Mouse (Mus musculus): ENCODE results near the gene Ncam1.

The Ncam1 gene

DNA sequence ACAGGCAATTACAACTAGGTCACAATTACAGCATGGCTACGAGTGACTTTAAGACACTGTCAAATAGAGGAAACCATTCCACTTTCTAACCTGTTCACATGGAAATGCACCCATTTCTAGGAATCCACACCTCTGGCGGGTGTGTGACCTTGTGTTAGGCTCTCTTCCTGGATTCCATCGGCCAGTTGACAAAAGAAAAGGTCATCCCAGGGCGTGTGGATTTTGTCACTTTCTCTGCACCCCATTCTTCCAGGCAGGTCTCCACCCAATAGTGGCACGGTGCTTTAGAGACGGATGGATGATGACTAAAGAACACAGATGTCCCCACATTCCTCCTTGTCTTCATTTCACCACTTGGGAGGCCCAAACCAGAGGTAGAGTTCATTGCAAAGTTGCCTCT lies 47.3 kb downstream of the Ncam1 start:
- no peak for DNase-seq

DNA sequence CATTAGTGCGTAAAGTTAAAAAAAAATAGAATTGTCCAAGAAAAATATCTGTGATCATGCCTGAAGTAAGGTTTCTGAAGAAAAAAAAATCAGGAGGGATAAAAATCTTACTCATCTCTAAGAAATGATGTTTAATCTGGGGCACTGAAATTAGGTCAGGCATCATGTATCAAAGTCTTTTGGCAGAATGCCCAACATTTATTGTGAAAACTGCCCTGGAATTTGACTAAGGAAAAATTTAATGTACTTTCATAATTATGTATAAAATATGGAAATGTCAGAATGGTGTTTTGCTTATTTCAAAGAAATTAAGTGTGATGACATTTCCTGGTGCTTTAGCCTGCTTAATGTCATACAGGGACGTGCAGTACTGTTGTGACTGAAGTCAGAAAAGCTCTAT lies 52.5 kb downstream of the Ncam1 start:
- DNase-seq = no peak

DNA sequence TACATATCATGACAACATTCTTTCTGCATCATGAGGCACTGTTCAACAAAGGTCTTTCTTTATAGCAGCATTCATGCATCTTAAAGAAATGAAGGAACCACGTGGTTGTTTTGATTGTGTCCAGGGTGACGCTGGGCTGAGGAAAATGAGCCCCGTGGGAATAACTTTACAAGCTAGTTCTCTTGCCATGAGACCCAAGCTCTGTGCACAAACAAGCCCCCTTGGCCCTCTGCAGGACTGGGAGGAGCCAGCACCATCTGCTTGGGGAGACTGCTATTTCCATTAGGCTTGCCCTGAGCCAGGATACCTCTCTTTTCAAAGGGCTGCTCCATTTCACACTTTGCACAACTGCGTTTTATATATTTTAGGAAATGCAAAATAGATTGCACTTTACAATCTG lies 53.0 kb downstream of the Ncam1 start:
- DNase-seq = no peak

DNA sequence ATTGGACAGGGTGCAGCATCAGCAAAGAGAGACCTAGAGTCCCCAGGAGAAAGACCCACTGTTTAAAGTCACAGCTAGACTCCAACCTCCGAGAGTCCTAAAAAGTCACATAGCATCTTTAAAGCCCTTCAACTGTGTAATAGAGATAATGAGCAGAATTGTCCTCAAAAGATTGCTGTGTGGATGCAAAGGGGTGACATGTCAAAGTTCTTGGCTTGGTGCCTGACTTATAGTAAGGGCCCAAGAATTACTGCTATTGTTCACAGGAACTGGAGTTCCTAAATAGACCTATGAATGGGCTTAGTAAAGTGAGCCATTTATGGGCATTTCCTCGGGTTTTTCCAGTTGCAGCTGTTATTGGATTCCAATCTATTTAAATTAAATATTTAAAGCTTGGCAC lies 54.4 kb downstream of the Ncam1 start:
- DNase-seq = no peak

DNA sequence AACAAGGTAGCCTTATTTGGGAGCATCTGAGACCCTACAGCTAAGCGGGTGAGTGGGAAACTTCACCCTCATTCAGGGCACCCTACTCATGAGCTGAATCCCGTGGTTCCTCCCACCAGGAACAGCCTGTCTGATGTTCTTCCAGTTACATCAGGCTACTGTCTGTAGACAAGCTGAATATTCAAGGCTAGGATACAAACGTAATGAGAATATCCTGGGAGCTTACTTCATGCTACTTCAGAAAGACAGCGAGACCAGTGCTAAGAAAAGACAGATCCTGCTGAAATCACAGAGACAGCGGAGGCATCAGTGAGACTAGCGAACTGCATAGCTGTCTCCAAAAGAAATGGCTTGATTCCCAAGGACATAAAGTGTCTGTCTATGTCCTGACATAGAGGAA lies 58.8 kb downstream of the Ncam1 start:
- DNase-seq = no peak

DNA sequence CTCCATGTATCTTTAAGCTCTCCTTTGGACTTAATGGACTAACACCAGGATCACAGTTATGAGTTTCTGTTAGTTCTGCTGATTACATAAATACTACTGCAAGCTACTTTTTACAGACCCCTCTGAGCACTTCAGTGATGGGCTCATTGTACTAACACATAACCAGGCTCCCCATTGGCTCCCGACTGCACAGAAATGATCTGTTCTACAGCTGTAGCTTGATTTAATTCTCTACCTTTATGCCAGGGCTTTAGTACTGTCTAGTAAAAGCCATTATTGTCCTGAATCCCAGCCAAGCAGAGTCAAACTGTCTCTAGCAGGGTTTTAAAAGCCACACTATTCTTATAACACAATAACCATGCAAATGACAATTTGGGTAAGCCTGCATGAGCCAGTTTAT lies 60.2 kb downstream of the Ncam1 start:
- no peak for DNase-seq

DNA sequence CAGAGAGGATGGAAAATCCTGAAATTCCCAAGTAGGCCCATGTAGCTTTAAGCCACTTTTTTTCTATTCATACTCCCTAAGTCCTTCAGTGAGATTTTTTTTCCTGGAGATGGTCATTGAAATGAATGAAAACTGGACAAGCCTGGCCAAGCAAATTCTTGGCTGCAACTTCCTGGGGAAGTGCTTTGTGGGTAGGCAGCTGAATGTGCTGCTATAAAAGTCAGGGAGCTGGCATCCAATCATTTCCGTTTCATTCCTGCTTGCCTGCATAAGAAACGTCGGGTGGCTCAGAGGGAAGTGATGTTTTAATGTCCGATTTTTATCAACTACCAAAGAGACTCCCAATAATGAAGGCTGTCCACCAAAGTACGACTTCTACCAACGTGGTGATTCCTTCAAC lies 61.6 kb downstream of the Ncam1 start:
- DNase-seq = no peak

DNA sequence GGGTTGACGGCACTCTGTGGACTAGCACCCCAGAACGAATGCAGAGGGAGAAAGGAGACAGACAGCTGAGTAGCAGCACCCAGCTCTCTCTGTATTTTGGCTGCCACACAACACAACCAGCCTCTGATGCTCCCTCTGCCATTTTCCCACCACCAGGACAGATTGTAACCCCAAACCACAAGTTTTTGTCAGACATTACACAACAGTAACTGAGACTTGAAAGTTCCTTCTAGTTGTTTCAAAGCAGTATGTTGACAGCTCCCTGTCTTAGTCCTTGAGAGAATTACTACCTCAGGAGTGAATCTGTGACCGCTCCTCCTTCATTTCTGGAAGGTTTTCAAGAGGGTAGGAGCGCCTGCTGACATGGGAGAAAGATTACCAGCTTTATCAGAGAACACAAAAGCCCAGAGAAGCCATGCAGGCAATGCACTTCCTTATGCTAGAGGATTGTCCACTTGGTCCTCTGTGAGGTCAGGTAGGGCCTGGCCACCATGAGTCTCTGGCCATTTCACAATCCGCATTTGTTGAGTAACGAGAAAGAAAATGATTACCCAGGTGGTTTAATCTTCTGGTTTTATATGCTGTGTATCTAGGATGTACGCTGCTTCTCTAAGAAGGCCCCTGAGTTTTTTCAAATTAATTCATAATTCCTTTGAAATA lies 64.2 kb downstream of the Ncam1 start:
- no peak for DNase-seq

DNA sequence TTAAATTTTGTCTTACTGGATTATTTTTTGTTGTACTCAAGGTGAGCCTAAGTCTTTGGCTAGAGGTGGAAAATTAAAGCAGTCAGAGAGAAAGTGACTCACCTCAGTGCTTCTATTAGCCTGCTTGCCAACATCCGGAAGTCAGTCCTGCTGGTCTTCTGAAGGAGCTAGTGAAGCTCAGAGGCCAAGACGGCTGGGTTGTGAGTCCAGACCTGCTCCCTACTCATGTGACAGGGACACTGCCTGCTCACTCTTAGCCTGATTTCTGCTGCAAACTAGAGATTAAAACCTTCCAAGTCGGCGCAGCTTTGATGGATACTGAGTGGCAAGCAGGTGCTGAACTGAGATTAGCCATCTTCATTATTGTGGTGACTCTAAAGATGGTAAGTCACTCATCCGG lies 65.0 kb downstream of the Ncam1 start:
- DNase-seq = no peak

DNA sequence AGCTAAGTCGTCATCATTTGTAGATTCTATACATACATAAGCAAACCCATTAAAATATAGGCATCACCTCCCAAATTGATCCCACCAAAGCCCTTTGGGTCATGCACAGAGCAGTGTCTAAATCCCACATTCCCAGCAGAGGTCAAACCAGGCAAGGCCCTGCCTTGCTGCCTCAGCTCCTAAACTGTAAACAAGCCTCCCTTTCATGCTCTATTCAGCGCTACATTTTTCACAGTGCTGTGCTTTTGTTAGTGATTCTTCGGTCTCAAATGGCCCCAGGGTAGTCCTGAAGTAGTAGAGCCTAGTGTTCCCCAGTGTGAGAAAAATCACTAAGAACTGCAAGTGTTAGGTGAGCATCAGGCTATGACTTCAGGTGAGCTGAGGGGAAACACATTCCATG lies 69.2 kb downstream of the Ncam1 start:
- DNase-seq = no peak

DNA sequence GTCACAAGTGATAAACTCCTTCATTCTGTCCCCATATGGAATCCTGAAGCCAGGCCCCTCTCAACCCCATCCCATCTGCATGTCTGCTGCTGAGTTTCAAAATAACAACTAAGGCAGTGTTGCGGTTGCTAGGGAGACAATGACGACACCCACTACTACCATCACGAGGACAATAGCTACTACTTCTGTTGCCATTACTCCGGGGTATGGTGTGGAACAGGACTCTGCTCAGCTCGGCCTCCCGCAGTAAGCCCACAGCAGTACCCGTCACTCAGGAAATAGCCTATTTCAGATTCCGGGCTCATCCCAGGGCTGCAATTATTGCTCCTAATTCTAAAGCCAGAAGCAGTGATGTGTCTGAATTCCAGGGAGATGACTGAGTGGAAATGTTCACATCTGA lies 70.5 kb downstream of the Ncam1 start:
- DNase-seq = peak; percentile 72

DNA sequence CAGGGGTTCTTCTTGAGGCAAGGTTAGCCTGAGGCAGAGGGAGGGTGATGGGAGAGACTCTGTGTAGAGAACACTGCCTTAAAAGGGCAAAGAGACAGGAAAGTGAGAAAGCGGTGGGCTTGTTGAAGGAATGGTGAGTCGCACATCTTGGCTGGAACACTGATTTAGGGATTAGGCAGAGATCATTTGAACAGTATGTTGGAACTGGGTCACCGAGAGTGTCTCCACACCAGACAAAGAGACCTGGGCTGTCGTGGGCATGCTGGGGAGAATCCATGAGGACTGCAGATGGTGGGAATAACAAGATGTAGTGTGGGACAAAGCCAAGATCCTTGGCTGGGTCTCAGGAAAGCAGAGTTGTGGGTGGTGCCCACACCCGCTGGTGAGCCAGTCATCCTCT lies 76.0 kb downstream of the Ncam1 start:
- DNase-seq = peak; percentile 61

DNA sequence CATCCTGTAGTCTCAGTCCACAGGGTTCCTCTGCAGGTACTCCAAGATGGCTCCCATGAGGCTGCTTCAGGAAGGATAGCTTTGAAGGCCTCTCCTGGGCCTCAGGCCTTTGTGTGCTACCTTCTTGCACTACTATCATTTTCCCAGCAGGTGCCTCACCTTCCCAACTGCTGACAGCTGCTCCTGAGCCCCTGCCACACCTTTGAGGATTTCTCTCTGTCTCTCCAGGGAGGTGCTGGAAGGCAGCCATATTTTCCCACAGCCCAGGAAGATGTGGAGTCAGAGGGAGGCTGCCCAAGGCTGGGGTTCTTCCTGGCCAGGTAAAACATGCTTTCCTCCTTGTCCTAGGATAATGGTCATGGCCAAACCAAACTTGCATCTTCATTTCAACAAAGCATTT lies 83.6 kb downstream of the Ncam1 start:
- DNase-seq = no peak

DNA sequence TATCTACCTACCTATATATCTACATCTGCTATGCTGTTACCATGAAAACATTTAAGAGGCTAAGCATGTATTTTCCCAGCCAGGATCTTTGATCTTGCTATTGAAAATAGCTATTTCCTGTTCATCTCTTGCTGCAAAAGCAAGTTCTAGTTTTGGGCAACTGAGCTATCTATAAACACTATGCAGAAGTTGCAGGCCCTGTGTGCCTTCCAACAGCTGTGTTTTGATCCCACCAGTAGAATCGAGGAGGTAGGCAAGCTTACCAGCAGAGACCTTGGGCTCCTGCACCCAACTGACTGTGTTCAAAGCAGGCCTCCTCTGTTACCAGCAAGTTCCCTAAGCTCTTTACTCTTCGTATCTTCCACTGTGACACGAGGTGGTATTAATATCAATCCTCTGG lies 84.6 kb downstream of the Ncam1 start:
- DNase-seq = no peak

DNA sequence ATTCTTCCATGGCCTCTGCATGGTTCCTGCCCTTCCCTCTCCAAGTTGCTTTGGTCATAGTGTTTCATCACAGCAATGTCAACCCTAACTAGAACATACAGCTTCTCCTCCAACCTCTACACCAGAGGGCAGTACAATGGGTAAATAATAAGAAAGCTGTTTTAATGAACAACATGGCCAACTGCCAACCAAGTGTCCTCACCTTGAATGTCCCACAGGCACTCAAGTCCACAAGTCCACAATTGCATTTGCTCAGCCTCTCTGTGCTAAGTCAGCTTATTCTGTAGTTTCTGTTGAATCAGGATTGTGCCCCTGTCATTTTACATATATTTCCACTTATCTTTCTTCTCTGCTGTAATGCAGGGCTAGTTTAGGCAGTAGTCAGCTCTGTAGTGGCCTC lies 91.1 kb downstream of the Ncam1 start:
- DNase-seq = no peak

DNA sequence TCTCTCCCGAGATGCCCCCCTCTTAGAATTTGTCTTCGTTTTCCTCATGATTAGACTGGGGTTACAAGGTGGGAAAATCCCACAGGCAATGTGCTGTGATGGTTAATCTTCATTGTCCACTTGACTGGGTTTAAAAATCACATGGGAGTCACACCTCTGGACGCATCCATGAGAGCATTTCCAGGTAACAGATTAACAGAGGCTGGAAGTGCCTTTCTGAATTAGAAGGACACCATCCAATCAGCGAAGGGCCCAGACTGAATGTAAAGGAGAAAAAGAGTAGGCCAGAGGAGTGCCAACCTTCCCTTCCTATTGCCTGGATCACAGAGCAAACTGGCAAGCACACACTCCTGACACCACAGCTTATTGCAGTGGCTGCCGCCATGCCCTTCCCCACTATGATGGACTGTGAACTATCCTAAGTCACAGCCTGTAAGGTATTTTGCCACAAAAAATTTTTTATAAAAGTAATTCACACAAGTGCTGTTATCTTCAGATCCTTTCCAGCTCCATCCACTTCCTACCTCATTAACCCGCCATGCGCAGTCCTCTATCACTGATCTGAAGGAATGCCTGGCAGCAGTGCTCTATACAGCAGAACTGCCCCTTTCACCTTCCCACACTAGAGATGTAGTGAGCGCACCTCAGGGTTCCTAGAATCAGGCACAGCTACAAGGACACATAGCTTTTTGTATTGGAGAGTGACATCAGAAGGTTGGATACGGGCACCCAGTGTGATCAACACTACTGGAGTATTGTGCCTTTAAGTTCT lies 94.3 kb downstream of the Ncam1 start:
- no peak for DNase-seq

DNA sequence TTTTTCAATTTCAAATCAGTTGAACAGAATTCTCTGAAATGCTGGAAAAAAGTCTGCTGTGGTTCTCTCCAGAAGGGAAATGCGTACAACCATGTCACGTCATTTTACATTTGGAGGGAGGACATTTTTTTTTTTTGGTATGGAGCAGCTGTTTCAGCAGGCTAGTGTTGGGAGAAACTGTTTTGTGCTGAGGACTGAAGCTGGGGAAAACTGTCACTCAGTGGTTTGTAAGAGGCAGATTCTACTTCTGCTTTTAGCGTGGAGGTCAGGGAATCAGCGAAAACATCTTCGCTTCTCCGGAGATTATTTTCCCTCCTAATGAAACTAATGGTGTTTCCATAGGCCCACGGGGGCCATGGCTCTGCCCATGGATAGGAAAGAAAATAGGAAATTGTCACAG lies 103.4 kb downstream of the Ncam1 start:
- DNase-seq = no peak

DNA sequence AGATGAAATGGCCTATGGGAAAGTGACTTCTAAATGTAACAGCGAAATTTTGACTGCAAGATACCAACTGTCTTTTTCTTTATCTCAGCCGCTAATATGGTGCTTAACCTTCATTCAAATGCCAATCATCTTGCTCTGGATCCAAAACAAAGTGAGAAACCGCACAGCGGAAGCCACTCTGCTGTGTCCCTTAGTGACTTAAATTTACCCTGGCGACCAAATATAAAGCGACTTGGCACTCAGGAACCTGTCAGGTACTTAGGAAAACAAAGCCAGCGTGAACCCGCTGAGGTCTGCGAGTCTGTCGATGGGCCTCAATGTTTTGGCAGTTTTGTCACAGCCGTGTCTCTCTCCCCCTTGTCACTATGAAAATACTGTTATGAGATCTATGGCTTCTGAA lies 105.9 kb downstream of the Ncam1 start:
- no peak for DNase-seq

DNA sequence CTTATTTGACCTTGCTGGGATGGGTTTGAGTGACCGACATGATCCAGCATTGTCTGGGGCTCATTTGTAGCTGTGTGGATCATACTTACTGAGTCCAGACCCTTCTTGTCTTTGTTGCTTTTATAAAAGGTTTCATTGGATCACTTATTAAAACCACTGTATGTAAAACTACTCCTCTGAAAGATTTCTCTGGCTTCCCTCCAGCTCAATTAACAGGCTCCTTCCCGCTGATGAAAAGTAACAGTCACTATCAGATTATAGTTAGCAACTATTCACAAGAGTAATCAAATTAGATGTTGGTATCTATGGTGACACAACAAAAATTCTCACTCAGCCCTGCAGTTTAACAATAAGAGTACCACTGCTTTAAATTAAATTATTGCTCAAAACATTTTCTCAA lies 107.4 kb downstream of the Ncam1 start:
- DNase-seq = no peak

DNA sequence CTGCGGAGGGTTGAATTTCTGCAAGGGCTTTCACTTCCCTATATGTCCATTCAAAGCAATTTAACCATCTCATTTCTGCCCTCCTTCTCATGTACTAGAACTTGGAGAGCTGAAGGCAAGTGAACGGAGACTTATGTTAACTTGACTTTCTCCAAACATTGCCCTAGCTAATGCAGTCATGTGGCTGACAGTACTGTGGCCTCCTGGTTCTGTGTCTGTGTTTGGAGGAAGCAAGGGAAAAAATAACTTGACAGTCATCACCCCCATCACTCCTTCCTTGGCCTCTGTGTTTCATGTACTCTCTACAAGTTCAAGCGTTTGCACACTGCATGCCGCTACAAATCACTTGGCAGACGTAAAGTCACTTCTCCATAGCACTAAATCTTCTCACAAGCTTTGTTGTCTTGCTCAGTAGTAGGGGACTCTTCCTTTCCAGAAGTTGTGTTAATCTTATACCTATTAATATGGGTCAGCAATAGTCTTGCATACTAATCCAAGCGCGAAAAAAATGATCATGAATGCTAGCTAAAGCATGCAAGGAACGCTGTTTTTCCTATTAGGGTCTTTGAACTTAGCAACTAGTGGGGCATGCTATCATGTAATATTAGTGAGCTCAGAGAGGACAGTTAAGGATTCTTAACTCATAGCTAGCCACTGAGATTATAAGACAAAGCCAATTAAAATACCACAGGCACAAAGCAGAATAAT lies 115.0 kb downstream of the Ncam1 start:
- DNase-seq = no peak

DNA sequence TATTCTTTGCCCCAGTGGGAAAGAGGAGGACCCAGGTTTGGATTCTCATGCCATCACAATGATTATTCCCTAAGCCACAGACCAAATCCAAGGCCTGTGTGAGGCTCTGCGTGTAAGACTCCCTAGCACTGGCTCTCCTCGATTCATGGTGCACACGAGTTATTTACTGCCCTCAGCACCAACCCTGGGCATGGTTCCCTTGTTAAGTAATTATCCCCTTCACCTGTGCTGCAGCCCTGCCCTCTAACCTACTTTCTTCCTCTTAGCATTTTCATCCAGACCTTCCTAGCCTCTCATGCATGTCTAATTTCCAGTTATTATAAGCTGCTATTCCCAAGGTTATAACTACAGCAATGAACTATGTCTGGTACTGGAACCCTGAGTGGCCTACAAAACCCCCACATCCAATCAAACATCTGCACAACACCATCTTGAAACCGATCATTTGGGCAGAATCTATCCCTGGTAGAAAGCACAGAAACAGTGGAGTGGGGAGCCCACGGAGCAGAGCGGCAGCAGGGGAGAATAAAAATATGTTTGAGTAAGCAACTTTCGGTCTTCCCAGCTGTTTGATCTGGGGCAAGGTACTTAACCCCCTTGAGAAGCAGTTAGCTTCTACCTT lies 116.8 kb downstream of the Ncam1 start:
- no peak for DNase-seq

DNA sequence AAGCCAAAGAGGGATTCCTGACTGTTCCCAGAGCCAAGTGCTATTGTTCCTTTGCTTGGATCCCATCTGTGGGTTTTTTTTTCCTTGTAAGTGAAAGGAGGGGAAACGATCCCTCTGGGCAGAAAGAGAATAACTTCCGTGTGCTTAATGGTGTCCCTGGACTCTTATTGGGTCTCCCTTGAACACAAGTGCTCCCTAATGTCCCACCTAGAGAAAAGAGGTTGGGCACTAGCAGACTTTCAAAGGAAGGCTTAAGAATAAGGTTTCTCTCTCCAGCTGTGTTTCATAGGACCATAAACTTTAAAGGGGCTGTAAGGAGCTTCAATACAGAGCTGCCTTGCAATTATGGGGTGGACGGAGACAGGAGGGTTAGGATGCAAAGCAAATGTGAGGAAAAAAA lies 119.5 kb downstream of the Ncam1 start:
- DNase-seq = no peak

DNA sequence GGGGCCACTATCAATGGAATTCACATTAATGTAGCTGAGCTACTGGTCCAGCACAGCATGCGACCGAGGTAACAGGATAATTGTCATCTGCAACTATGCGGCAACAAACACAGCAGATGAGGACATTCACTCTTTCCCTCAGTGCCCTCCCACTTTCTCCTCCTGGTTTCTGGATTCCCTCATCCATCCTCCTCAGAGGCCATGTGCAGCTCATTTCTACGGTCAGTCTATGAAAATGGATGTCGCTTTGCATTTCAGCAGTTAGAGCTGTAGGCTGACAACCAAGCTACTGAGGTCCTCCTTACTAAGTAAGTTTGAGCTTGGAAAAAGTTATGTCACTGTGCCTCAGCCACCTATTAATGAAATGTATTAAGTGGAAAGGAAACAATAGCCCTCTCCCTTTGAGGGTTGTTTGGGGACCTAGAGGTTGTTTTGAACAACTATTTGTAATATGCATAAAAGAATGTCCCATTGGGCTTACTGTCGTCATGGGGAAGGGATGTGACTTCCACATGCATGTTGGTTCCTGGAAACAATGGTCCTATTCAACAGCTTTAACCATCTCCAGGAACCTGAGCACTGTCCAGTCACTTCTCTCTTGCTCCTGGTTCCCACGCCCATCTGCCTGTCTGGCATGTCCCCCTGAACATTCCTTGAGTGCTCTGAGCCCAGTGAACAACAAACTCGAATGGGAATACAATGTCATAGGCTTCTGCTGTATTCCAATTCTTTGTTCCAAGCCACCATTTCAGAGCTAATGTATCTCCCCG lies 122.8 kb downstream of the Ncam1 start:
- no peak for DNase-seq
